Mouse (Mus musculus): ENCODE data around the gene Ddx41.

Ddx41 gene

DNA sequence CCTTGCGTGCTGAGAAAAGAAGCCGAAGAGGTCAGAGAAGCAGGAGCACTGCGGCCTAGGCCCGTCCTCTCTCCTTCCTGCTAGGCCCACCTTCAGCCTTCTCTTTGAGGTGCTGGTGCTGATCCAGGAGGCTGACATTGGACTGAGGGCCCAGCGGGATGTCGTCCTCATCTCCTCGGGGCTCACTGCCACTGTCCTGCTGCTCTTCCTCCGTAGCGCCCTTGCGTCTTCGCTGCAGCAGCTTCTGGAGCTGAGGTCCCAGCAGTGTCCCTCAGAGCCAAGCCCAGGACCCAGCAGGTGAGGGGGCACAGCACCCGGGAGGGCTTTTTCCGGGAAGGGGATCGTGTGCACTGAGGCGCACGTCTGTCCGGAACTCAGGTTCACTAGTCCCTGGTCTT lies 663 bp downstream of the Ddx41 start:
- no peak for DNase-seq

DNA sequence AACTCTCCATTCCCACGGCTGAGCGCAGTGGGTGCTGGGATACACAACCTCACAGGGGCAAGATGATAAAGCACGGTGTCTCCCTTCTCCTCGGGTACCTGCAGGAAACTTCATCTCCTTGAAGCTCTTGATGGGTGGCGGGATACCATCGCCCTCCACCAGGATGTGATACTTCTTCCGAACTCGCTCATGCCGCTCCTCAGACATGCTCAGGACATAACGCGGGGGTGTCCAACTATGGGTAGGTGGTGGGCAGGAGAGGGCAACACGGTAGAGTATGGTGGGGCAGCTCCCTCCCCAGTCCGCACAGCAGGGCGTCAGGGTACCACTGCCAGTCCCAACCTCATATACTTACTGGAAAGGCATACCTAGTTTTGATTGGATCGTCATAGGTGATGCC lies 1.3 kb downstream of the Ddx41 start:
- peak; percentile 55 for DNase-seq

GRCm38 (mm10) chr13:55529198-55529915 lies 7.1 kb downstream of the Ddx41 start, which contains the start of gene Dok3:
TSS of gene Dok3 (minus strand) at chr13:55529296.
- no peak for DNase-seq

GRCm38 (mm10) chr13:55527834-55528772 lies 8.4 kb downstream of the Ddx41 start:
- DNase-seq: no peak

GRCm38 (mm10) chr13:55527212-55527611 lies 9.2 kb downstream of the Ddx41 start:
- DNase-seq: no peak

GRCm38 (mm10) chr13:55525733-55526553 lies 10.5 kb downstream of the Ddx41 start:
- DNase-seq: no peak

GRCm38 (mm10) chr13:55523951-55524600 lies 12.4 kb downstream of the Ddx41 start:
- no peak for DNase-seq

DNA sequence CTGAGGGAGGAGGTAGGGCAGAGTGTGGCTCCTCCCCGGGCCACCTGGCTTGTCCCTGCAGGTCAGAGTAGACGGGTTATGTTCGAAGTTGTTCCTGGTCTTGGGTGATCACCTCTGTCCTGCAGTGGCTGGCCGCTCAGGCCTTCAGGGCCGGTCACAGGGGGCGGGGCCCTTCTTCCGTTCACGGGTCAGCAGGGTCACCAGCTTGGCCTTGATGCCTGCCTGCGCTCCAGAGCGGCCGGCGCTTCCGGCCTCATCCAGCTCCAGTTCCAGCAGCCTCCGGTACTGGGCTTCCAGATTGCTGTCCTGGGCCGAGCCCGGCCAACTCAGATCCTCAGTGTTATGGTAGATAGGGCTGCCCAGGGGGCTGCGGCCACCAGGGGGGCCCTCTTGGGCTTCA lies 13.2 kb downstream of the Ddx41 start:
- no peak for DNase-seq

- DNase-seq: no peak
Observed at GRCm38 (mm10) chr13:55522730-55523129, 13.7 kb downstream of the Ddx41 start.

DNA sequence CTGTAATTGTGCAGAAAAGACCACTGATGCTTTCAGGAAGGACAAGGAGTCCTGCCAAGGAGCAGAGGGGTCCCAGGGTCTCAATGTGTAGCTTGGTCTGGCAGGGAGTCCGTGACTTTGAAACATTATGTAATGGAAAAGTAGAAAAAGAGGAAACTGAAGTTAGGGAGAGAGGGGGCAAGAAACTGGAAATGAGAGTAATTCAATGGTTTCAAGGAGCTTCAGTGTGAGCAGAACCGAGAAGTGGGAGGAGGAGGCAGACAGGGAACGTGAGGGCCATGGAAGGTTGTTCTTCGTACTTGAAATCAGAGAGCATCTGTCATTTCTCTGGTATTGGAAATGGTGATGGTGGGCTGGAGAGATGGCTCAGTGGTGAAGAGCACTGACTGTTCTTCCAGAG lies 16.9 kb downstream of the Ddx41 start:
- no peak for DNase-seq

- DNase-seq: peak; percentile 79
Observed at GRCm38 (mm10) chr13:55516955-55517354, 19.5 kb downstream of the Ddx41 start.

DNA sequence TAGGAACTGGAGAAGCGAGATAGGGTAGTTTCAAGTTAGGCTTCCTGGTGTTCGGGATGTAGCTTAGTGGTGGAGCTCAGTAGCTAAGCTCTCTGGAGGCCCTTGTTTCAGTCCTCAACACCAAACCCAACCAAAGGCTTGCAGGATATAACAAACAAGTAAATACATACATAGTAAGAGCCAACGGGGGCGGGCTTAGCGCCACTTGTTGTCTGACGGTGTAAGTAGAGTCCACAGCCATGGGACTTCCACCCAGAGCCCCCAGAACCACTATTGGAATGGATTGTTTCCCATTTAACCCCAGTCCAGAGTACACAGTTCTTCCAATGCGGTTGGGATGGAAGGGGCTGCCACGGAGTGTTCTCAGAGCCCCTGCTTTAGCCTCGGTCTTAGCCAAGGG lies 22.6 kb downstream of the Ddx41 start:
- DNase-seq: no peak

- DNase-seq: peak; percentile 91
Observed at GRCm38 (mm10) chr13:55513111-55513748, 23.2 kb downstream of the Ddx41 start, which contains the start of gene Pdlim7. TSS of gene Pdlim7 (minus strand) at chr13:55513676.

GRCm38 (mm10) chr13:55512379-55513031 lies 24.0 kb downstream of the Ddx41 start:
- DNase-seq: peak; percentile 75

- no peak for DNase-seq
Observed at GRCm38 (mm10) chr13:55511492-55511861, 25.0 kb downstream of the Ddx41 start.

DNA sequence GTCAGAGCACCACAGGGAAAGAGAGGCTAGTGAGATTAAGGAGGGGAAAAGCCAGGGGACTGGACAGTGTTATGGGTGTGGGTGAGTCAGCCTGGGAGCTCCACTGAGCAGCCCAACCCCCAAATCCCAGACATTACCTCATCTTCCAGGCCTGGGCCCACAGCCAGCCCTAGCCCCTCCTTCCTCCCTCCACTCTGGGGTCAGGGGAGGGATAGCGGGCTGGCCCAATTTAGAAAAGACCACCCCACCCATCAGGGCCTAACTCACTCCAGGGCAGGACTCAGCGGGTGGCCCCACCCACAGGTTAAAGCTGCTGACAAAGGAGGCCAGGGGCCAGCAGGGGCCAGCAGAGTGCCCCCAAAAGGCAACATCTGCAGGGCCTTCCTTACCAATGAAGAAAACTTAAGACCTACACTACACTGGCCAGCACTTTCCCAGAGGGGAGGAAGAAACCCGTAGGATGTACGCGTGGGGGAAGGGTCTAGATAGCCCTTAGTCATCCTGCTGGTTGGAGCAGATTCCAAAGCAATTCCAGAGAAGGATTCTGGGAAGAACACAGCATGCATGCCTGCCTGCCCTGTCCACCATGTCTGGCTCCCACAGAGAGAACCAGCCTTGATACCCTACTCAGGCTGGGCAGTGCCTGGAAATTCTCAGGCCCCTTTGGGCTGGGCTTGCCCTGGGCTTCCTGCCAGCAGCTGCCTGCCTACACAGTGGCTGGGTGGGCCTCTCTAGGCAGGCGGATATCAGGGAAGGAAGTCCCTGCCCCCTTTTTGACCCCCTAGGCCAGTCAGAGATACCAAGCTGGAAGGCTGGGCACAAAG lies 25.6 kb downstream of the Ddx41 start:
- DNase-seq: no peak

DNA sequence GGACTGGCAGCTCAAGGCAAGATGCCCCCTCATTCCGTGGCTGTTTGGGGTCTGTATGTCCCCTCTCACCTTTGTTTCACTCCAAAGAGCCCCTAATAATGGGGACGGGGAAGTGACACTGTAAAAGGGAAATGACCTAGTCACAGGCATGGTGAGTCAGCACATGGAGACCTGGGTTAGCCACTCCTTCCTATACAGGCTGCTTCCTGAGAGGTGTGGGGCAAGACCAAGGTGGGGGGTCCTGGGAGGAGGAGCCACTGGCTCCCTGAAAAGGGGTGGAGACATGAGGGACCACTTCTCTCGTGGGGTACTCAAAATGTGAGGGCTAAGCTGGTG lies 26.2 kb downstream of the Ddx41 start:
- no peak for DNase-seq

DNA sequence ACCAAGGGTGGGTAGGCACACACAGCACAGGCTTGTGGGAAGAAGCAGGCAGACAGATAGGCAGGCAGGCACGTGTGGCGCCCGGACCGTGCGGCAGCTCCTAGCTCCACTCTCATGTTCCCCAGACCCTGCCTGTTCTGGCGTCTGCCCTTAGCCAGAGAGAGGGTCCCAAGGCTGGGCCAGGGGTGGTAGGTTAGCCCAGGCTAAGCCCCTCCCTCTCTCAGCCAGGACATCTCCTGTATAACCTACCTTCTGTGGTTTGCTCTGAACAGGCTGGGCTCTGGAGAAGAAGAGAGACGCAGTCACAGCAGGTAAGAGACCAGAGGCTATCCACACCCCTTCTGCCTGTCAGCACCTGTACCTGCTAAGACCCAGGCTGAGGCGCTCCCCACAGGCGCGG lies 27.9 kb downstream of the Ddx41 start:
- DNase-seq: no peak

DNA sequence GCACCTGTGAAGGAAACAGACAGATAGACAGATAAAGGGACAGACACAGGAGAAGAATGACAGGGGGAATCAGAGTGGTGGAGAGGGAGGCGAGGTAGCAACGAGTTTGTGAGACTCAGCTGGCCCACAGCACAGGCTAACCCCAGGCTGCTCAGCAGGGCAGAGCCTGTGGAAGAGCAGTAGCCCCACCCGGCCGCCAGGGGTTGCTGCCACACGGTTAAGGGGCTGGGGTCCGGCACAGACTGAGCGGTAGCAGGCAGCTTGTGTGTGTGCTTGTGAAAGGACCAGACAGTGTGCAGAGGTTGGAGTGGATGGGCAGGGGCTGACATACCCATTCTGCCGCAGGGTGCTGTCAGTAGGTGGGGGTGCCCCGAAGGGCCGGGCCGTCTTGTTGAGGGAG lies 28.6 kb downstream of the Ddx41 start:
- no peak for DNase-seq

- peak; percentile 45 for DNase-seq
Observed at GRCm38 (mm10) chr13:55506697-55507096, 29.8 kb downstream of the Ddx41 start.

DNA sequence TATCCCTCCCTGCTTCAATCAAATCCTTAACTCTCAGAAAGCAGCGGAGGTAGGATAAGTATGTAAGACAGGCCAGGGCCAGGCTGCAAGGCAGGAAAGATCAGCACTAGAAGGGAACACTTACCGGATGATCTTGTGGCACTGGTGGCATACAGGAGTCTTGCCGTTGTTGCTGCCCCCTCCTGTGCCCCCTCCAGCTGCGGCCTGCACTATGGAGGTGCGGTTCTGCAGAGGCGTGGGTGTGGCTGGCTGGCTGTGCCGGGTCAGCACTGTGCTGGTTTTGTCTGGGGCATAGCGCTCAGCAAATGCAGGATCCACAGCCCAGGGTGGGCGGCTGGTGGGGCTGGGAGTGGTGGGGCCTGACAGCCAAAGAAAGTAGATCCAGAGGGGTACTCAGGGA lies 30.6 kb downstream of the Ddx41 start:
- no peak for DNase-seq

All from cerebellum, adult 9-11 months (tissue).